In the genomic region with DNA sequence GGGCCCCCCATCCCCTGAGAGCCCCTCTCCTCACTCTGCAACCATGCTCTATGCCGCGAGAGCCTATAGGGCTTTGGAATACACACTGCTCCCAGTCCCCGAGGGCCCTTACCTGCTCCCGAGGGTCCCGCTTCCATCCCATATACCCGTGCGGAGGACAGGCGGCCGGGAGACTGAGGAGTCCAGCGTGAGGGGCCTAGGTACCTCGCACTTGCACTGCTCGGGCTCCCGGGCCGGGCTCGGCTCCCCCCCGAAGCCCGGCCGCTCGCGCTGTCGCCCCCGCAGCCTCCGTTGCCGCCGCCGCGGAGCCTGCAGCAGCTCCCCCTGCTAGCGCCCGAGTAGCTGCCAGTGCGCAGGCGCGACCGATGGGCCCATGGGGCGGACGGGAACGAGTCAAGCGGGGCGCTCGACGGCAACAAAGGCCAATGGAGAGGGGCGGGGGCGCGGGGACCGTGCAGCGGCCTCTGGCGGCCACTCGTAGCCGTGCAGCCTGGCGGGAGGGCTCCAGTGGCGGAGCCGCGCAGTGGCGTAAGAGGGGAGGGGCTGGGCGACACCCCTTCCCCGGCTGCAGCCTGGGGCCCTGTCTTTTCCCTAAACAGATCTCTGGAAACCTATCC, we compare ENCODE assay signal across 8 mouse cellular contexts. TPM values are rescaled to one million over a fixed set of nuclear protein-coding genes. Genes with fewer than 3 reads are reported as not detected.
A peak's percentile ranks its signal among the peaks of the same experiment; 100 is the strongest.
DNase-seq lines count a peak whose midpoint lies in the region; ATAC-seq lines count a peak whose summit lies in the region.

Gene Ago1, minus strand, starts transcription at position 299 of the 617 bp plus-strand sequence.

- ATAC-seq in hindbrain, embryonic 15.5 days (ENCODE audit: low FRiP score, low read depth): peak; percentile 91

- H3K27me3 ChIP-seq in hindbrain, embryonic 15.5 days: no peaks in the 10 kb centered on the region

- under 1% methylated on average over 53 of the region's 55 CpGs for WGBS in hindbrain, embryonic 15.5 days

- peak within 1 kb of the TSS; percentile 66 for H3K4me3 ChIP-seq in hindbrain, embryonic 15.5 days

- H3K9me3 ChIP-seq in hindbrain, embryonic 15.5 days: no peaks in the 10 kb centered on the region

- H3K9ac ChIP-seq in hindbrain, embryonic 15.5 days: peak within 1 kb of the TSS; percentile 74

- H3K27ac ChIP-seq in hindbrain, embryonic 15.5 days (replicated peaks): peak within 1 kb of the TSS; percentile 92

- H3K4me2 ChIP-seq in hindbrain, embryonic 15.5 days: peak within 1 kb of the TSS; percentile 74

- H3K36me3 ChIP-seq in hindbrain, embryonic 15.5 days: no peaks in the 10 kb centered on the region

- H3K4me1 ChIP-seq in hindbrain, embryonic 15.5 days (replicated peaks): peaks cover 49% of the 10 kb centered on the region

- peak; percentile 96 for DNase-seq in R1 (ENCODE audit: low read depth, low spot score)
- peak; percentile 96 to 97 for DNase-seq in cerebellum, postnatal 25 days
- peak; percentile 96 for DNase-seq in frontal cortex, postnatal 36 days (ENCODE audit: low spot score in 2 of 2)
- DNase-seq in left cerebral cortex, adult 11 months (ENCODE audit: low spot score): peak; percentile 91
- peak; percentile 97 to 98 for DNase-seq in lung, postnatal 4 days
- DNase-seq in retina, postnatal 7 days (ENCODE audit: low read depth, low spot score): peak; percentile 94
- peak; percentile 88 for DNase-seq in urinary bladder, adult 2 months (ENCODE audit: low spot score)

RNA-seq across cellular contexts. Expression of gene Ago1, which starts in this region (rescaled TPM):
- polyA plus RNA-seq in hindbrain, embryonic 15.5 days (2015; fragmentation: Nextera tagmentation; extraction: Ambion mirVana): 9.2 and 11.7 TPM in 2 replicates
- 13.2 and 21.9 TPM in 2 replicates for polyA plus RNA-seq in urinary bladder, adult 2 months (2012; rRNA removed)

Comparison
In these comparisons a context has a peak if more than half of its experiments do, and no peak if none do; other contexts are left out.
1. Peak in every context shown above with its lines: DNase-seq, ATAC-seq, H3K4me3 ChIP-seq and H3K27ac ChIP-seq.